ENCODE assay signal across 11 mouse cellular contexts in the genomic region with DNA sequence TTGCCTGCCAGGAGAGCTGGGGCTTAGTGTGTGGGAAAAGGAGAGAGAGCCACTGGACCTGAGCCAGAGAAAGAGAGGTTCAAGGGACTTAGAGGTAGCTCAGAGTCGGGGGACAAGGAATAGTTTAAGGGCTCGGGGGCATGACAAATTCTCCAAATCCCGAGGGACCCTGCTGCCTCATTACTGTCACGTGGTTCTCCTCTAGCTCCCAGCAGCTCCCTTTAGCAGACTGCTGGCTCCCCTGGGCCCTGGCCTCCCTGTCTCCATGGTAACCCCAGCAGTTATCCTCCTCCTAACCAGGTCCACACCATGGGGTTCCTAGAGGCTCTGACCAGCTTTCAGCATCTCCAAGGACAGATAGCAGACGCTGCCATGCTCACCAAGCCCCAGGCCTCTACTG. TPM values are rescaled to one million over a fixed set of nuclear protein-coding genes. Genes with fewer than 3 reads are reported as not detected.
DNase-seq lines count a peak whose midpoint lies in the region; ATAC-seq lines count a peak whose summit lies in the region.
"Had no signal": no experiment of that assay in that cellular context is flagged by ENCODE, and none has a peak within 500 bp of the region (broad histone marks: within the 10 kb centered on the region; RNA-seq: fewer than 3 reads in every experiment).

No protein-coding gene starts in this region.

- peak overlapping the region; percentile 97 for H3K4me2 ChIP-seq in hindbrain, embryonic 13.5 days
- H3K4me2 ChIP-seq in neural tube, embryonic 13.5 days: peak overlapping the region; percentile 99

- DNase-seq in layer of hippocampus, adult 11-12 months (ENCODE audit: low spot score): peak; percentile 21
- no peak for DNase-seq in layer of hippocampus, postnatal 25 days (ENCODE audit: extremely low spot score in 1 of 2, low spot score in 1 of 2)
- peak; percentile 65 to 67 for DNase-seq in cerebellum, postnatal 14 days
- no peak for DNase-seq in kidney, adult 18-20 months
- DNase-seq in spleen, postnatal 36 days (ENCODE audit: low spot score in 2 of 2): no peak
- DNase-seq in gastrocnemius, postnatal 4 days (ENCODE audit: low spot score in 2 of 2): no peak
- DNase-seq: kidney, postnatal 36 days had no signal

- no peaks in the 10 kb centered on the region for H3K9me3 ChIP-seq in hindbrain, embryonic 13.5 days
- H3K9me3 ChIP-seq in neural tube, embryonic 13.5 days: no peaks in the 10 kb centered on the region

- H3K27ac ChIP-seq in hindbrain, embryonic 13.5 days: peak overlapping the region; percentile 98
- peak overlapping the region; percentile 98 for H3K27ac ChIP-seq in neural tube, embryonic 13.5 days (replicated peaks)
- H3K27ac ChIP-seq: liver, embryonic 14.5 days had no signal

- H3K4me1 ChIP-seq in hindbrain, embryonic 13.5 days (replicated peaks): peaks cover 70% of the 10 kb centered on the region
- peaks cover 74% of the 10 kb centered on the region for H3K4me1 ChIP-seq in neural tube, embryonic 13.5 days (replicated peaks)

- peaks cover 16% of the 10 kb centered on the region for H3K27me3 ChIP-seq in hindbrain, embryonic 13.5 days
- peaks cover 12% of the 10 kb centered on the region for H3K27me3 ChIP-seq in neural tube, embryonic 13.5 days

- peaks cover 22% of the 10 kb centered on the region for H3K36me3 ChIP-seq in hindbrain, embryonic 13.5 days
- H3K36me3 ChIP-seq in neural tube, embryonic 13.5 days: peaks cover 21% of the 10 kb centered on the region

- peak overlapping the region; percentile 94 for H3K9ac ChIP-seq in hindbrain, embryonic 13.5 days
- peak overlapping the region; percentile 96 for H3K9ac ChIP-seq in neural tube, embryonic 13.5 days
- H3K9ac ChIP-seq: liver, embryonic 14.5 days had no signal

- peak overlapping the region; percentile 83 for H3K4me3 ChIP-seq in hindbrain, embryonic 13.5 days
- H3K4me3 ChIP-seq in neural tube, embryonic 13.5 days: peak overlapping the region; percentile 84

- 5% methylated on average over 5 of the region's 5 CpGs for WGBS in hindbrain, embryonic 13.5 days
- 1% methylated on average over 5 of the region's 5 CpGs for WGBS in neural tube, embryonic 13.5 days

- 0 out of 2 replicates have a peak, but pooled peaks have one; percentile 15 for ATAC-seq in hindbrain, embryonic 13.5 days (ENCODE audit: low FRiP score)
- ATAC-seq in neural tube, embryonic 13.5 days (ENCODE audit: low read depth): peak; percentile 20; the same call in 1 of the 2 replicates

RNA-seq across cellular contexts. Expression of gene Rundc3a, which starts 2.0 kb away (rescaled TPM):
- total RNA-seq in layer of hippocampus, postnatal 25 days (2021): 100 to 1,000 TPM; 442 to 490 TPM
- 135 and 144 TPM in 2 replicates for polyA plus RNA-seq in hindbrain, embryonic 13.5 days (2015; fragmentation: Nextera tagmentation; extraction: Ambion mirVana)
- polyA plus RNA-seq in neural tube, embryonic 13.5 days (2015; fragmentation: Nextera tagmentation; extraction: Ambion mirVana): 156 and 161 TPM in 2 replicates
- total RNA-seq in gastrocnemius, postnatal 4 days (2021): 1 to 10 TPM; 1.3 to 1.4 TPM

RNA-seq across cellular contexts. Expression of gene Slc25a39, which starts 12.5 kb away (rescaled TPM):
- 10 to 100 TPM; 63.7 to 65.3 TPM for total RNA-seq in layer of hippocampus, postnatal 25 days (2021)
- 139 and 147 TPM in 2 replicates for polyA plus RNA-seq in hindbrain, embryonic 13.5 days (2015; fragmentation: Nextera tagmentation; extraction: Ambion mirVana)
- polyA plus RNA-seq in neural tube, embryonic 13.5 days (2015; fragmentation: Nextera tagmentation; extraction: Ambion mirVana): 154 TPM in 2 replicates
- total RNA-seq in gastrocnemius, postnatal 4 days (2021): 10 to 100 TPM; 54.5 to 66.3 TPM

RNA-seq across cellular contexts. Expression of gene Slc4a1, which starts 29.2 kb away (rescaled TPM):
- under 1 TPM; 0.31 to 0.81 TPM for total RNA-seq in layer of hippocampus, postnatal 25 days (2021)
- 4.4 and 5.0 TPM in 2 replicates for polyA plus RNA-seq in hindbrain, embryonic 13.5 days (2015; fragmentation: Nextera tagmentation; extraction: Ambion mirVana)
- polyA plus RNA-seq in neural tube, embryonic 13.5 days (2015; fragmentation: Nextera tagmentation; extraction: Ambion mirVana): 4.2 and 4.9 TPM in 2 replicates
- 1 to 10 TPM; 2.5 to 7.2 TPM for total RNA-seq in gastrocnemius, postnatal 4 days (2021)

RNA-seq across cellular contexts. Expression of gene Grn, which starts 34.9 kb away (rescaled TPM):
- total RNA-seq in layer of hippocampus, postnatal 25 days (2021): 10 to 100 TPM; 69.9 to 74.0 TPM
- polyA plus RNA-seq in hindbrain, embryonic 13.5 days (2015; fragmentation: Nextera tagmentation; extraction: Ambion mirVana): 76.5 and 77.3 TPM in 2 replicates
- polyA plus RNA-seq in neural tube, embryonic 13.5 days (2015; fragmentation: Nextera tagmentation; extraction: Ambion mirVana): 83.3 and 88.6 TPM in 2 replicates
- 100 to 1,000 TPM; 129 to 130 TPM for total RNA-seq in gastrocnemius, postnatal 4 days (2021)

RNA-seq across cellular contexts. Expression of gene Fam171a2, which starts 52.2 kb away (rescaled TPM):
- 100 to 1,000 TPM in 1 of 2 experiments, 10 to 100 TPM in 1; 85.4 to 109 TPM for total RNA-seq in layer of hippocampus, postnatal 25 days (2021)
- 15.9 and 17.1 TPM in 2 replicates for polyA plus RNA-seq in hindbrain, embryonic 13.5 days (2015; fragmentation: Nextera tagmentation; extraction: Ambion mirVana)
- 20.3 and 21.6 TPM in 2 replicates for polyA plus RNA-seq in neural tube, embryonic 13.5 days (2015; fragmentation: Nextera tagmentation; extraction: Ambion mirVana)
- 10 to 100 TPM; 27.4 to 43.6 TPM for total RNA-seq in gastrocnemius, postnatal 4 days (2021)
- total RNA-seq: CH12.LX had no signal

Comparison
In these comparisons a context has a peak if more than half of its experiments do, and no peak if none do; other contexts are left out.
1. DNase-seq: peak in layer of hippocampus, adult 11-12 months (single experiment) and cerebellum, postnatal 14 days (2 of 2); none in layer of hippocampus, postnatal 25 days (0 of 2), kidney, adult 18-20 months (single experiment), spleen, postnatal 36 days (0 of 2) and gastrocnemius, postnatal 4 days (0 of 2).
2. RNA of gene Rundc3a, which starts 2.0 kb away (total RNA-seq): 442 to 490 TPM in layer of hippocampus, postnatal 25 days; 1.3 to 1.4 TPM in gastrocnemius, postnatal 4 days; every median in the first group is over 100 times any median in the second.